Mouse (Mus musculus): Measurements from ENCODE around the gene Mfap1b. TPM values are rescaled to one million over a fixed set of nuclear protein-coding genes. Genes with fewer than 3 reads are reported as not detected.
"Not testable (repeated sequence)": the region's sequence is repeated elsewhere in the genome, so short reads cannot be mapped to it uniquely, and the experiment has no call there.

The Mfap1b gene
- 78.6 and 82.6 TPM in 2 replicates for polyA plus RNA-seq (2015; fragmentation: Nextera tagmentation; extraction: Ambion mirVana)

- 5% methylated on average over 39 of the region's 41 CpGs for WGBS
Observed at GRCm38 (mm10) chr2:121473301-121474179, at the start of gene Mfap1b. Gene Mfap1b (minus strand): TSS chr2:121474067.

GRCm38 (mm10) chr2:121522830-121523229 lies 49.0 kb upstream of the Mfap1b start:
- not testable (repeated sequence) for H3K27me3 ChIP-seq (replicated peaks; ENCODE audit: control insufficient read depth, insufficient read depth, low read length); H3K4me1 ChIP-seq (replicated peaks; ENCODE audit: control insufficient read depth, insufficient read depth, low read length); ATAC-seq; H3K4me2 ChIP-seq (ENCODE audit: low read length); H3K9me3 ChIP-seq (ENCODE audit: control insufficient read depth, low read length); H3K9ac ChIP-seq (replicated peaks; ENCODE audit: low read depth, low read length); H3K4me3 ChIP-seq (replicated peaks; ENCODE audit: low read length); H3K36me3 ChIP-seq (ENCODE audit: control insufficient read depth, insufficient read depth); H3K27ac ChIP-seq (ENCODE audit: low read length)
- WGBS, result 94% methylated on average over 3 of the region's 3 CpGs

More at GRCm38 (mm10) chr2:121473301-121474179, at the start of gene Mfap1b:
- not testable (repeated sequence) for H3K27me3 ChIP-seq (replicated peaks; ENCODE audit: control insufficient read depth, insufficient read depth, low read length); H3K36me3 ChIP-seq (ENCODE audit: control insufficient read depth, insufficient read depth); H3K4me1 ChIP-seq (replicated peaks; ENCODE audit: control insufficient read depth, insufficient read depth, low read length); H3K9me3 ChIP-seq (ENCODE audit: control insufficient read depth, low read length)
- H3K9ac ChIP-seq (replicated peaks; ENCODE audit: low read depth, low read length), result peak within 1 kb of the TSS; percentile 63
- peak within 1 kb of the TSS; percentile 67 for H3K4me3 ChIP-seq (replicated peaks; ENCODE audit: low read length)
- peak within 1 kb of the TSS; percentile 63 for H3K27ac ChIP-seq (ENCODE audit: low read length)
- peak within 1 kb of the TSS; percentile 75 for H3K4me2 ChIP-seq (ENCODE audit: low read length)
- ATAC-seq, result peak; percentile 98

DNA sequence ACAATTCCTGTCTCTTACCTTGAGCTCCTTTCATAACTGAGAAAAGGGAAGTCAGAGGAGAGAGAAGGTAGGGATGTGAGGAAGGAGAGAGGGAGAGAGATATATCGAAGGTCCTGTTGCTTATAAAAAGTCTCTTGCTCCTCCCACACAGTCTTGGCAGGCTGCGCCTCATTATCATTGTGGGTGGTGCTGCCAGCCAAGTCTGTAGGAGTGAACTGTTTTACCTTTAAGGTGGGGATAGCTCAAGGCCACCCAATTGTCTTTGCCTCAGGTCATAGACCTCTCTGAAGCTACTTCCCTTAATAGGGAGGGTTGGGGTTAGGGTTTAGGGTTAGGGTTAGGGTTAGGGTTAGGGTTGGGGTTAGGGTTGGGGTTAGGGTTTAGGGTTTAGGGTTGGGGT lies 48.1 kb upstream of the Mfap1b start:
- Histone ChIP-seq H3K9me3 (ENCODE audit: control insufficient read depth, low read length) (no peaks in the 10 kb centered on the region), H3K27me3 (replicated peaks; ENCODE audit: control insufficient read depth, insufficient read depth, low read length) (no peaks in the 10 kb centered on the region), H3K27ac (ENCODE audit: low read length) (no peak overlapping the region), H3K4me3 (replicated peaks; ENCODE audit: low read length) (no peak overlapping the region), H3K4me2 (ENCODE audit: low read length) (no peak overlapping the region), H3K4me1 (replicated peaks; ENCODE audit: control insufficient read depth, insufficient read depth, low read length) (no peaks in the 10 kb centered on the region), H3K9ac (replicated peaks; ENCODE audit: low read depth, low read length) (no peak overlapping the region), H3K36me3 (ENCODE audit: control insufficient read depth, insufficient read depth) (peaks cover 3% of the 10 kb centered on the region; the same call in 1 of the 2 replicates)
- WGBS, result 87% methylated on average over 2 of the region's 2 CpGs
- no peak for ATAC-seq

DNA sequence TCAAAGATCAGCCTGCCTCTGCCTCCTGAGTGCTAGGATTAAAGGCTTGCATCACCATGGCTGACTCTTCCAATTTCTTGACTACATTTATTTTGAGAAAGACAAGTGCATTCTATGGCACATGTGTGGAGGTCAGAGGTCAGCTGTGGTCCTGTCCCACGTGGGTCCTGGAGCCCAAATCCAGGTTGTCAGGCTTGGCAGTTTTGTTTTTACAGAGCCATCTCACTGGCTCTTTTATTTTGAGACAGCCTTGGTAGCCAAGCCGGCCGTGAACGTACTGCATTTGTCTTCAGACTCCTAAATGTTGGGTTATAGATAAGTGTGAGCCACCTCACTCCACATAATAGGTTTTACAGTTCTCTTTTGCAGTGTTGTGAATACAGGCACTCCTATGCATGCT lies 44.8 kb upstream of the Mfap1b start:
- H3K36me3 ChIP-seq (ENCODE audit: control insufficient read depth, insufficient read depth); ATAC-seq; H3K9ac ChIP-seq (replicated peaks; ENCODE audit: low read depth, low read length); H3K27ac ChIP-seq (ENCODE audit: low read length); H3K9me3 ChIP-seq (ENCODE audit: control insufficient read depth, low read length); H3K4me1 ChIP-seq (replicated peaks; ENCODE audit: control insufficient read depth, insufficient read depth, low read length); H3K4me3 ChIP-seq (replicated peaks; ENCODE audit: low read length); H3K27me3 ChIP-seq (replicated peaks; ENCODE audit: control insufficient read depth, insufficient read depth, low read length); H3K4me2 ChIP-seq (ENCODE audit: low read length): not testable (repeated sequence)
- WGBS, result 94% methylated on average over 4 of the region's 4 CpGs

- 98% methylated on average over 5 of the region's 5 CpGs for WGBS
- Histone ChIP-seq H3K4me2 (ENCODE audit: low read length) (no peak overlapping the region), H3K4me1 (replicated peaks; ENCODE audit: control insufficient read depth, insufficient read depth, low read length) (no peaks in the 10 kb centered on the region), H3K36me3 (ENCODE audit: control insufficient read depth, insufficient read depth) (peaks cover 3% of the 10 kb centered on the region; the same call in 1 of the 2 replicates), H3K9me3 (ENCODE audit: control insufficient read depth, low read length) (no peaks in the 10 kb centered on the region), H3K4me3 (replicated peaks; ENCODE audit: low read length) (no peak overlapping the region), H3K9ac (replicated peaks; ENCODE audit: low read depth, low read length) (no peak overlapping the region), H3K27me3 (replicated peaks; ENCODE audit: control insufficient read depth, insufficient read depth, low read length) (no peaks in the 10 kb centered on the region), H3K27ac (ENCODE audit: low read length) (no peak overlapping the region)
- no peak for ATAC-seq
Observed at GRCm38 (mm10) chr2:121518106-121518505, 44.2 kb upstream of the Mfap1b start.

GRCm38 (mm10) chr2:121514211-121514610 lies 40.3 kb upstream of the Mfap1b start:
- Histone ChIP-seq H3K27ac (ENCODE audit: low read length) (no peak overlapping the region), H3K27me3 (replicated peaks; ENCODE audit: control insufficient read depth, insufficient read depth, low read length) (no peaks in the 10 kb centered on the region), H3K4me1 (replicated peaks; ENCODE audit: control insufficient read depth, insufficient read depth, low read length) (no peaks in the 10 kb centered on the region), H3K4me3 (replicated peaks; ENCODE audit: low read length) (no peak overlapping the region), H3K9ac (replicated peaks; ENCODE audit: low read depth, low read length) (no peak overlapping the region), H3K4me2 (ENCODE audit: low read length) (no peak overlapping the region), H3K36me3 (ENCODE audit: control insufficient read depth, insufficient read depth) (peaks cover 7% of the 10 kb centered on the region; the same call in 1 of the 2 replicates), H3K9me3 (ENCODE audit: control insufficient read depth, low read length) (no peaks in the 10 kb centered on the region)
- no peak for ATAC-seq
- 97% methylated on average over 4 of the region's 4 CpGs for WGBS

GRCm38 (mm10) chr2:121512991-121513765 lies 39.3 kb upstream of the Mfap1b start:
- H3K27ac ChIP-seq (ENCODE audit: low read length); H3K27me3 ChIP-seq (replicated peaks; ENCODE audit: control insufficient read depth, insufficient read depth, low read length); H3K4me3 ChIP-seq (replicated peaks; ENCODE audit: low read length); H3K9ac ChIP-seq (replicated peaks; ENCODE audit: low read depth, low read length); H3K4me1 ChIP-seq (replicated peaks; ENCODE audit: control insufficient read depth, insufficient read depth, low read length); H3K4me2 ChIP-seq (ENCODE audit: low read length); H3K9me3 ChIP-seq (ENCODE audit: control insufficient read depth, low read length); H3K36me3 ChIP-seq (ENCODE audit: control insufficient read depth, insufficient read depth); ATAC-seq: not testable (repeated sequence)
- WGBS, result 95% methylated on average over 4 of the region's 5 CpGs

DNA sequence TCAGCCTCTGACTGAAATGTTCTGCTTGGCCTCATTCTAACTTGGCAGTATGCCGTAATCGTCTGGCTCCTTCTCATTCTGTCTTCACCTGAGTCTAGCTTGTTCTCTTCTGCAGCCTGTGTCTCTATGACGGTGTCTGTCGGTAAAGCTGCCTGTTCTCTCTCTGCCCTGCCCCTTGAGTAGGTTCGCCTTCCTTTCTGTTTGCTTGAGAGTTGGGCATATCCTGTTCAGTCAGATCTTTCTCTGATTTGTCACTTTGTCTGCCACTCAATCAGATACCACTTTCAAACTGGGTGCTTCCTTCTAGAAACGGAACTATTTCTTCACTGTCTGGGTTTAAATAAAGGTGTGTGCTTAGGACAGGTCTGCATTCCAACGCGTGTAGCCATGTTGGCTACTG lies 37.5 kb upstream of the Mfap1b start:
- H3K9me3 ChIP-seq (ENCODE audit: control insufficient read depth, low read length), result no peaks in the 10 kb centered on the region
- peaks cover 11% of the 10 kb centered on the region for H3K4me1 ChIP-seq (replicated peaks; ENCODE audit: control insufficient read depth, insufficient read depth, low read length)
- no peak overlapping the region for H3K27ac ChIP-seq (ENCODE audit: low read length)
- no peak overlapping the region for H3K4me3 ChIP-seq (replicated peaks; ENCODE audit: low read length)
- H3K27me3 ChIP-seq (replicated peaks; ENCODE audit: control insufficient read depth, insufficient read depth, low read length), result no peaks in the 10 kb centered on the region
- WGBS, result 91% methylated on average over 8 of the region's 8 CpGs
- 0 out of 2 replicates have a peak, but pooled peaks cover 4% of the 10 kb centered on the region for H3K36me3 ChIP-seq (ENCODE audit: control insufficient read depth, insufficient read depth)
- H3K4me2 ChIP-seq (ENCODE audit: low read length), result no peak overlapping the region
- no peak for ATAC-seq
- no peak overlapping the region for H3K9ac ChIP-seq (replicated peaks; ENCODE audit: low read depth, low read length)

DNA sequence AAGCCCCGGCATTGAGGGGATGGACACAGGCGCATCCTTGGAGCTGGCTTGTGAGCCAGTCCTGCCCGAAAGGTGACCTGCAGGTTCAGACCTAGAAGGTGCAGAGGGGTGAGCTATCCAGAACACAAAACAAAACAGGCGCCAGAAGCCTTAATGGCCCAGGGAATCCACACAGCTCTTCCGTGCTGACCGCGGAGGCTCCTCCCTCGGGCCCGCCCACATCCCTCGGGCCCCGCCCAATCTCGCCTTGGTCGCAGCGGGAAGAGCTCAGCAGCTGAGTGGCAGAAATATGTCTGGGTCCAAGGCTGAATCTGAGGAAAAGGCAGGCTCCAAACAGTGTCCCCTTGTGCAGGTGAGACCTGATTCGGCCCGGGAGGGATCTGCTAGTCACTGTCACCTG lies 35.7 kb upstream of the Mfap1b start:
- 0 out of 2 replicates have a peak, but pooled peaks cover 4% of the 10 kb centered on the region for H3K36me3 ChIP-seq (ENCODE audit: control insufficient read depth, insufficient read depth)
- H3K27me3 ChIP-seq (replicated peaks; ENCODE audit: control insufficient read depth, insufficient read depth, low read length), result no peaks in the 10 kb centered on the region
- ATAC-seq, result peak; percentile 62
- WGBS, result 18% methylated on average over 16 of the region's 16 CpGs
- peaks cover 11% of the 10 kb centered on the region for H3K4me1 ChIP-seq (replicated peaks; ENCODE audit: control insufficient read depth, insufficient read depth, low read length)
- no peak overlapping the region for H3K27ac ChIP-seq (ENCODE audit: low read length)
- no peaks in the 10 kb centered on the region for H3K9me3 ChIP-seq (ENCODE audit: control insufficient read depth, low read length)
- H3K4me3 ChIP-seq (replicated peaks; ENCODE audit: low read length), result peak overlapping the region; percentile 44
- peak overlapping the region; percentile 46; the same call in 1 of the 2 replicates for H3K9ac ChIP-seq (replicated peaks; ENCODE audit: low read depth, low read length)
- H3K4me2 ChIP-seq (ENCODE audit: low read length), result peak overlapping the region; percentile 42

Data from forebrain, embryonic 16.5 days (tissue).